Mouse (Mus musculus) myocyte (in vitro differentiated cells): ENCODE data around the gene Arhgef28.

Experiments
- CEBPB ChIP-seq: IDR thresholded peaks from 2 replicates; pipeline ENCODE4 v1.6.1; 2011; ENCODE audit warnings: mild to moderate bottlenecking, moderate library complexity; ENCODE audit not compliant: poor library complexity, insufficient read depth, severe bottlenecking
- E2F4 ChIP-seq: IDR thresholded peaks from one replicate; pipeline ENCODE4 v1.6.1; 2011; ENCODE audit warnings: mild to moderate bottlenecking, control low read depth, moderate library complexity; ENCODE audit not compliant: insufficient read depth
- MAX ChIP-seq: IDR thresholded peaks from one replicate; pipeline ENCODE4 v1.6.1; 2011; ENCODE audit warnings: low read depth, mild to moderate bottlenecking, control low read depth
- MYOD1 ChIP-seq, 3 experiments: IDR thresholded peaks; one replicate each; pipeline ENCODE4 v1.6.1; 2011; ENCODE audit warnings: control low read depth in 2 of 3, low read depth in 2 of 3, mild to moderate bottlenecking in 2 of 3, moderate library complexity in 1 of 3; ENCODE audit not compliant: insufficient read length in 2 of 3, control insufficient read depth in 1 of 3
- MYOG ChIP-seq, 3 experiments: IDR thresholded peaks; one replicate each; pipeline ENCODE4 v1.6.1; 2011; ENCODE audit warnings: control low read depth in 2 of 3, low read depth in 2 of 3, mild to moderate bottlenecking in 2 of 3; ENCODE audit not compliant: insufficient read length in 2 of 3, control insufficient read depth in 1 of 3, insufficient read depth in 1 of 3
- POLR2A ChIP-seq: IDR thresholded peaks from one replicate; pipeline ENCODE4 v1.6.1; 2011; ENCODE audit warnings: low read depth, mild to moderate bottlenecking, control low read depth, moderate library complexity; ENCODE audit not compliant: insufficient read length
- POLR2AphosphoS2 ChIP-seq: IDR thresholded peaks from one replicate; pipeline ENCODE4 v1.6.1; 2011; ENCODE audit warnings: low read depth, control low read depth; ENCODE audit not compliant: insufficient read length
- REST ChIP-seq: IDR thresholded peaks from one replicate; pipeline ENCODE4 v1.6.1; 2011; ENCODE audit warnings: mild to moderate bottlenecking, control low read depth, moderate library complexity; ENCODE audit not compliant: insufficient read depth, insufficient read length
- SRF ChIP-seq: IDR thresholded peaks from one replicate; pipeline ENCODE4 v1.6.1; 2011; ENCODE audit warnings: low read depth; ENCODE audit not compliant: control insufficient read depth, insufficient read length
- TCF12 ChIP-seq: IDR thresholded peaks from one replicate; pipeline ENCODE4 v1.6.1; 2011; ENCODE audit warnings: mild to moderate bottlenecking, control low read depth; ENCODE audit not compliant: poor library complexity, insufficient read depth, severe bottlenecking
- TCF3 ChIP-seq: IDR thresholded peaks from one replicate; pipeline ENCODE4 v1.6.1; 2011; ENCODE audit warnings: low read depth, control low read depth; ENCODE audit not compliant: insufficient read length
- USF1 ChIP-seq: IDR thresholded peaks from one replicate; pipeline ENCODE4 v1.6.1; 2011; ENCODE audit warnings: low read depth, mild to moderate bottlenecking, control low read depth, moderate library complexity

DNA sequence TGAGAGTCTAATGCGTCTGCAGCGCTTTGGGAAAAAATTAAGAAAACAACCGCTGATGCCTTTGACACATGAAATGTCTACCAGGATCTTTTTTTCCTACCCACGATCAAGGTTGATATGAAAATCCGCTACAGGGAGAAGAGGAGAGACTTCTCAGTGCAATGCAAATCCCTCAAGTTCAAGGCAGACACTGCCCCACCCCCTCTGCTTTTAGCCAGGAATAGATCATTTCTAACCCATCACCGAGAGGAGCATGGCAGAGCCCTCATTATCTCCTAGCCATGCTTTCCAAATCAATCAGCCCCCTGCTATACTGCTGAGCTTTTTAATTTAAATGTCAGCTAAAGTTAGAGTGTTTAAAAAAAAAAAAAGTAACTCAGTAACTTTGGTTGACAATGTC lies 318.2 kb downstream of the Arhgef28 start:
- no peak for TF ChIP-seq POLR2A
- TF ChIP-seq REST, result no peak
- TF ChIP-seq MYOG (IDR thresholded peaks at IDR 0.05; ENCODE audit: control insufficient read depth in 1 of 3, insufficient read depth in 1 of 3, insufficient read length in 2 of 3, low read depth in 2 of 3), result no peak
- TF ChIP-seq TCF12, result no peak
- no peak for TF ChIP-seq SRF
- no peak for TF ChIP-seq USF1
- no peak for TF ChIP-seq POLR2AphosphoS2
- no peak for TF ChIP-seq CEBPB
- TF ChIP-seq E2F4, result no peak
- TF ChIP-seq MAX, result no peak
- TF ChIP-seq MYOD1 (IDR thresholded peaks at IDR 0.05; ENCODE audit: control insufficient read depth in 1 of 3, insufficient read length in 2 of 3, low read depth in 2 of 3), result no peak
- no peak for TF ChIP-seq TCF3
